Mouse (Mus musculus) layer of hippocampus, adult 9-10 months (tissue): ENCODE results near the gene Rcan2.
A peak's percentile ranks its signal among the peaks of the same experiment; 100 is the strongest.
"Not testable (repeated sequence)": the region's sequence is repeated elsewhere in the genome, so short reads cannot be mapped to it uniquely, and the experiment has no call there.

Source experiments
- DNase-seq: peaks from one replicate; pipeline ENCODE4 v3.0.0; 2022; ENCODE audit warnings: low spot score

Gene Rcan2

DNA sequence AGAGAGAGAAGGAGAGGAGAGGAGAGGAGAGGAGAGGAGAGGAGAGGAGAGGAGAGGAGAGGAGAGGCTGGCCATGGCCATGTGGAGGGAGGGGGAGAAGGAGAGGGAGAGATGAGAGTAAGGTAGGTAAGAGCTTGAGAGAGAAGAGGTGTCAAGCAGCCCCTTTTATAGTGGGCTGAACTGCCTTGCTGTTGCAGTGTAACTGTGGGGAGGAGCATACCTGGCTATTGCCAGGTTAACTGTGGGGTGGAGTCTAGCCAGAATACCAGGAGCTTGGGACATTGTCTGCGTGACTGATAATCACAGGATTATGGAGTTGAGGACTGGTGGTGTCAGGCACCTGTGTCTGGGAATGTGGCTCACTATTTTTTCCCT lies 24.2 kb downstream of the Rcan2 start:
- not testable (repeated sequence) for DNase-seq

GRCm38 (mm10) chr17:43827261-43827660 lies 26.1 kb downstream of the Rcan2 start:
- no peak for DNase-seq

GRCm38 (mm10) chr17:43832401-43833124 lies 31.4 kb downstream of the Rcan2 start:
- no peak for DNase-seq

DNA sequence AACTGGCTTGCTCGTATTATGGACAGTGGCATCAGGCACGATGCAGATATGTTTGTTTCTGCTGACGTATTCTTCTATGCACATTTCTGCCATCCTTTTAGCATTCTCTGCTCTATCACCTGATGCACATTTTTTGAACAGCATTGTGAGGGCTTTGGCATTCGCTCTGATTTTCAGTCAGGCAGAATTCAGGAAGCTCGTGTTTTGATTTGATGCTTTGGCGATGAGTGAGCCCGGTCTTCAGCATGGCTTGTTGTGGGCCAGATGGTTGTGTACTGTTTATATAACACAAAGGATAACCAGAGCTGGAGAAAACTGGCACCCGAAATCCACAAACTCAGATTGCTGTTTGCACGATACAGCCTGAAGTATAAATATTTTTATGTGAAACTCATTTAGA lies 39.1 kb downstream of the Rcan2 start:
- DNase-seq = peak; percentile 17

DNA sequence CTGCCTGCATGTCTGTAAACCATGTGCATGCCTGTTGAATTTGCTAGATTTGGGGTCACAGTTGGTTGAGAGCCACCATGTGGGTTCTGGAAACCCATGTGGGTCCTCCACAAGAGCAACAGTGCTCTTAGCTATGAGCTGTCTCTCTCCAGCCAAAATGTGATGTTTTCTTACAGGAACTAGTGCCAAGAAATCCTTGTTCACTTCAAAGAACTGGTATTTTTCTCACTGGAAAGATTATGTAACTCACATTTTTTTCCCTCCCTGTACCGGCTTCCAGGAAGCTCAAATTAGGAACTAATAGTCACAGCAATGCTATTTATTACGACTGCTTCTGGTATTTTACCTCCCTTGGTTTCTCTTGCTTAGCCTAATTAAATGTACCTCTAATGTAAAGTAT lies 45.6 kb downstream of the Rcan2 start:
- DNase-seq = no peak

GRCm38 (mm10) chr17:43848903-43849302 lies 47.8 kb downstream of the Rcan2 start:
- DNase-seq = no peak

DNA sequence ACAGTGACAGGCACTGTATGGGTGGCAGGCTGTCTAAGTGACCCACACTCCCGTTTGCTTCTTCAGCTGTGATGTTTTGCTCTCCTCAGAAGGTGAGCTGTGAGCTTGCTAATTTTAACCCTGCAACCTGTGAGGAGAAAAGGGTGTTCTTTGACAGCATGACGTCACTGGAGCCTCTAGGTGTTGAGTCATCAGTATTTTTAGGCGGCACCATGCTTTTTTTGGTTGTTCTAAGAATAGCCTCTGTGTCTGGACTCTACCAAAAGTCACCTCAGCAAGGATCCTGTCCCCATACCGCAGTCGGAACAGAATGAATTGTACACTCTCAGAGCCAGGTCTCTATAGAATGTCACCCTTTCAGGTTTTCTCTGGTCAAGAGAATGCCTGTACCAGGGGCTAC lies 54.0 kb downstream of the Rcan2 start:
- no peak for DNase-seq

GRCm38 (mm10) chr17:43856081-43856480 lies 54.9 kb downstream of the Rcan2 start:
- no peak for DNase-seq

- no peak for DNase-seq
Observed at GRCm38 (mm10) chr17:43868808-43869207, 67.7 kb downstream of the Rcan2 start.

- peak; percentile 59 for DNase-seq
Observed at GRCm38 (mm10) chr17:43869677-43870076, 68.5 kb downstream of the Rcan2 start.

GRCm38 (mm10) chr17:43874417-43874816 lies 73.3 kb downstream of the Rcan2 start:
- DNase-seq = no peak

GRCm38 (mm10) chr17:43877425-43877824 lies 76.3 kb downstream of the Rcan2 start:
- DNase-seq = no peak

DNA sequence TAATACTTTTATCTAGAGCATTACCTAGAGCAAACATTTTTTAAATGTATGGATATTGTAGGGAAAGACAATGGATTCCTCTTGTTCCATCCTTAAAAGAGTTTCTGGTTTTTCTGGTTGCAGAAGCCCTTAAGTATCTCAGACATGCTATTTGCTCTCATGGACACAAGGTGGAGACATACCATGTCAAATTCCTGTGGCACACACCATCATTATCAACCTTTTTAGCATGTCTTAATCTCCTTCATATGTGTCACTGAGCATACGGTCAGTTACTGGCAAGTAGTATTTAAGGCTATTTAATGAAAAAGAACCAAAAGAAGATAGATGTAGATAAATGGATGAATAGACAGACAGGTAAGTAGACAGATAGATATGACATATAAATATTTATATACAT lies 81.9 kb downstream of the Rcan2 start:
- peak; percentile 27 for DNase-seq

GRCm38 (mm10) chr17:43886262-43886661 lies 85.1 kb downstream of the Rcan2 start:
- no peak for DNase-seq

DNA sequence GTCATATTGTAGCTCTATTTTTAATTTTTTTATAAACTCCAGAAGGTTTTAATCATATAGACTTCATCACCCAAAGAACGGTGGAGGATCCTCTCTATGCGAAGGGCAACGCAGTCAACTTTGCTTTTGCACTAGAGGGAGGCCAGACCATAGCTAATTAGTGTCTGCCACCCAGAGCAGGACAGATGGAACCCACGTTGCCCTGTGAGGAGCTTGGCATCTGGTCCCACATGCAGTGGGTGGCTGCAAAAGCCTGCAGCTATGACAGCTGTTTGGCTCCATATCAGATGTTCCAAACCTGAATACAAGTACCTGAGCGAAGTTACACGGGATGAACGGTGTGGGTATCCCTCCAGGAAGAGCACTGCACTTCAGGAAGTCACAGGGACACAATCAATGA lies 86.8 kb downstream of the Rcan2 start:
- DNase-seq = no peak

- DNase-seq = no peak
Observed at GRCm38 (mm10) chr17:43897346-43897745, 96.2 kb downstream of the Rcan2 start.

GRCm38 (mm10) chr17:43899405-43900092 lies 98.4 kb downstream of the Rcan2 start:
- DNase-seq = no peak

DNA sequence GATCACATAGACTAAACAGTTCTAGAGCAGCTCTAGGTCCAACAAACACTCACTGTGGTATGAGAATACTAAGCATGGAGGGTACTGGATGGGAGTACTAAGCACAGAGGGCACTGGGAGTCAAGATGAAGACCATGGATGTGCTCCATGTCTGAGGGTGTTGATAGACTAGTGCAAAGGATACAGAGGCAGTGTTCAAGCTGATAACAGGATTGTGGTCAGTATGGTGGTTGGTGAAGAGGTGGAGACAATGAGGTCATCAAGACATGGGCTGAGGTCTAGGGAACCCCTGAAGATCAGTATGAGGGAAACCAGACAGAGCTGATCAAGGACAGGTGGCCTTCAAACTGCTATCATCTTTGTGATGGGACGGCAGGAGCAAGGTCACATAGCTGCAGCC lies 99.0 kb downstream of the Rcan2 start:
- no peak for DNase-seq

DNA sequence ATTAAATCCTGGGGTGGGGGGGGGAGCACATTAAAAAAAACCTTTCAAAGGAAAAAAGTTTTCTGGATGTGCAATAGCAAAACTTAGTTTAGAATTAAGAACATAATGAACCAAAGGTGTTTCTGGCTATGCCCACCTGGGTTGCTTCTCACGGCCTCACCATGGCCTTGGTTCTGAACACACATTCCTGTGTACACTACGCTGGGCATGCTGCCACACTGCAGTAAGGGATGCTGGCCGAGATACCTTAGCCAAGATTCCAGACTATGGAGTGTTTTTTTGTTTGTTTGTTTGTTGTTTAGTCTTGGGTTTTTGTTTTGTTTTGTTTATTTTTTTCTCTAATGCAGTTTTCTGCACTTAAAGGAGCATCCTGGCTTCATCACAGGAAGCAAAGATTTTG lies 100.3 kb downstream of the Rcan2 start:
- no peak for DNase-seq

GRCm38 (mm10) chr17:43903807-43904771 lies 102.9 kb downstream of the Rcan2 start:
- no peak for DNase-seq

DNA sequence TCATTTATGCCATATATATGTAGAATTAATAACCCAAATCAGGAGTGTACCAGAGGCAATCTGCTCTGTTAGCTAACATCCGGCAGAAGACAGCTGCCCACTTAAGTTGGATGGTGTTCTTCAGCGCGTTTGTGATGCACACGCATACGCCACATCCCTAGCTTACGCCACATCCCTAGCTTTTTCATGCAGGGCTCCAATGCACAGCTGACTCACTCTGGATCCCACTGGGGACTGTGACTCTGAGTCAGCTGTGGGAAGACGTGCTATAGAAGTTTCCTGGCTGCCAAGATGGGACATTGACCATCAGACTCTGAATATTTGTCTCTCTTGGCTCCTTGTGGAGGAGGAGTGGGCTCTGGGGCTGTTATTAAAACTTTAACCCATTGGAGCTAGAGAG lies 103.7 kb downstream of the Rcan2 start:
- DNase-seq = no peak

DNA sequence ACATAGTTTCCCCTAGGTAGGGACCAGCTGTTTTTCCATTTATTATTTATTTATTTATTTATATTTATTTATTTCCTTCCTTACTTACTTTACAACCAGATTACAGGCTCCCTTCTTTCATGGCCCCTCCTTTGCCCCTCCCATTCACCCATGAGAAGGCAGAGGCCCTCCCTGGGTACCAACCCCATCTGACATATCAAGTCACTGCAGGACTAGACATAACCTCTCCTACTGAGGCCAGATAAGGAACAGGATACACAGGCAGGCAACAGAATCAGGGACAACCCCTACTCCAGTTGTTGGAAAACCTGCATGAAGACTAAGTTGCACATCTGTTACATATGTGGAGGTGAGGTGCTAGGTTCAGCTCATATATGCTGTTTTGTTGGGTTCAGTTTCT lies 105.6 kb downstream of the Rcan2 start:
- DNase-seq = no peak

- DNase-seq = no peak
Observed at GRCm38 (mm10) chr17:43916128-43916527, 115.0 kb downstream of the Rcan2 start.
